Mouse (Mus musculus) neural tube, embryonic 10.5 days (tissue): ENCODE results near the gene Kcnip2.

Source experiments
- DNase-seq: peaks from one replicate; pipeline ENCODE4 v3.0.0-alpha.2; 2017; ENCODE audit warnings: low spot score; ENCODE audit errors: extremely low spot score

The Kcnip2 gene

GRCm38 (mm10) chr19:45782315-45783001, 33.4 kb downstream of the Kcnip2 start:
- no peak for DNase-seq

- no peak for DNase-seq
Observed at GRCm38 (mm10) chr19:45781676-45782075, 34.2 kb downstream of the Kcnip2 start.

GRCm38 (mm10) chr19:45780350-45780915, 35.4 kb downstream of the Kcnip2 start:
- no peak for DNase-seq

- no peak for DNase-seq
Observed at GRCm38 (mm10) chr19:45775486-45775885, 40.4 kb downstream of the Kcnip2 start.

GRCm38 (mm10) chr19:45771501-45771900, 44.4 kb downstream of the Kcnip2 start:
- no peak for DNase-seq

- no peak for DNase-seq
Observed at GRCm38 (mm10) chr19:45760810-45761209, 55.1 kb downstream of the Kcnip2 start.

GRCm38 (mm10) chr19:45758671-45759070, 57.2 kb downstream of the Kcnip2 start:
- no peak for DNase-seq

GRCm38 (mm10) chr19:45753551-45753950, 62.3 kb downstream of the Kcnip2 start:
- DNase-seq, result no peak

GRCm38 (mm10) chr19:45751881-45752280, 64.0 kb downstream of the Kcnip2 start:
- no peak for DNase-seq

- peak; percentile 96 for DNase-seq
Observed at GRCm38 (mm10) chr19:45749243-45750043, 66.4 kb downstream of the Kcnip2 start, which contains the start of gene Npm3. Gene Npm3, minus strand, starts transcription at chr19:45749591.

GRCm38 (mm10) chr19:45748691-45749242, 67.1 kb downstream of the Kcnip2 start:
- DNase-seq, result peak; percentile 56

- no peak for DNase-seq
Observed at GRCm38 (mm10) chr19:45748206-45748605, 67.7 kb downstream of the Kcnip2 start.

GRCm38 (mm10) chr19:45747028-45747867, 68.6 kb downstream of the Kcnip2 start:
- peak; percentile 87 for DNase-seq

GRCm38 (mm10) chr19:45746153-45747020, 69.5 kb downstream of the Kcnip2 start:
- peak; percentile 84 for DNase-seq

- no peak for DNase-seq
Observed at GRCm38 (mm10) chr19:45745344-45746152, 70.3 kb downstream of the Kcnip2 start.

GRCm38 (mm10) chr19:45743619-45744018, 72.2 kb downstream of the Kcnip2 start:
- no peak for DNase-seq

GRCm38 (mm10) chr19:45742984-45743575, 72.8 kb downstream of the Kcnip2 start:
- DNase-seq, result no peak

GRCm38 (mm10) chr19:45742218-45742983, 73.5 kb downstream of the Kcnip2 start, which contains the start of gene Fgf8:
Gene Fgf8, minus strand, starts transcription at chr19:45742915.
- peak; percentile 59 for DNase-seq
